Mouse (Mus musculus) left cerebral cortex, adult 9 months (tissue): ENCODE results near the gene Slc6a11.

Source experiments
- DNase-seq, 2 experiments: peaks; one replicate each; pipeline ENCODE4 v3.0.0; 2022; ENCODE audit warnings: low spot score in 2 of 2

Slc6a11 gene

DNA sequence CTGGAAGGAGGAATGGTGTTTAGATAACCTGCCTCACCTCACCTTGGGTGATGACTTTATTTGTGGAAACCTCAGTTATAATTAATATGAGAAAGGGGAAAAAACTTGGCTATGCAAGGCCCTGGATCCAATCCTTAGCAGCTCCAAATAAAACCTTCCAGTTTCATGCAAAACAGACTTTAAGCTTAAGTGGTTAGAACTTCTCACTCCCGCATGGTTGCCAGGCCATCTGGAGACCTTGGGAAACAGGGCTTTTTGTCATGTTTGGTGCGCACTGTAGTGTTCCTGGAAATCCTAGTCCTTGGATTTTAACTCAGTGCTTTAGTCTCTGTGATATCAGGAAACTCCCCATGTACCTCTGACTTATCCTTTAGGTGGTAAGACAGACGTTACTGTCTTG lies 47.1 kb downstream of the Slc6a11 start:
- no peak for DNase-seq

GRCm38 (mm10) chr6:114182366-114183179 lies 51.5 kb downstream of the Slc6a11 start:
- DNase-seq = no peak

GRCm38 (mm10) chr6:114187121-114187520 lies 56.1 kb downstream of the Slc6a11 start:
- DNase-seq = no peak

DNA sequence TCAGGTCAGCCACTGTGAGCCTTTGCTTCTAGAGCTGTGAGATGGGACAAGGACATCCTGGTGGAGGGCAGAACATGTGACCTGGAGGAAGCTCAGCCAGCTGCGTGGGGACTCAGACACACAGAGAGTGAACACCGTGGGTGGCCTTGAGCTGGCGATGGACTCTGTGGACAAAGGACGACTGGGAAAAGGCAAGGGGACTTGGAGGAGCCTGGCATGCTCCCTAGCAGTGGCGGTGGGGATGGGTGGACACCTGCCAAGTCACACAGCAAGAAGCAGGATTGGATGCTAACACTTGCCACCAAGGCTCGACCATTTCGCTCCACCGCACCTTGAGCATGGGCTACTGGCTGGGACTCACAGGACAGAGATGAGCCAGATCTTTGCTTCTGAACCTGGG lies 57.8 kb downstream of the Slc6a11 start:
- no peak for DNase-seq

DNA sequence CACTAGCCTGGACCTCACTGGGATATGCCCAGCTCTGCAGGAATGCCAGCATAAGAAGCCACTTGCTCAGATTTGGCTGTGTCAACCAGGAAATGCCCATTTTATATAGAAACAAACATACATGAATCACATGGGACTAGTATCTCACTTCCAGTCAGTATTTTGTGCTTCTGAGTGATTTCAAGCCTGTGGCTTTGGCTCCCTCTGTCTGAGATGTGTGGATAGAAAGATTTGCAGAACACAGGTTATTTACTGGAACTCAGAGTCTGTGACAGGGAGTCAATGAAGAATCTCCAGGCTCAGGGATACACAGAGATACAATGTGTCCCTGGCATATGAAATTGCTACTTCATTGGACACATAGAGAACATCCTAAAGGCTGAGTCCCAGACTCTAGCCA lies 65.0 kb downstream of the Slc6a11 start:
- no peak for DNase-seq

DNA sequence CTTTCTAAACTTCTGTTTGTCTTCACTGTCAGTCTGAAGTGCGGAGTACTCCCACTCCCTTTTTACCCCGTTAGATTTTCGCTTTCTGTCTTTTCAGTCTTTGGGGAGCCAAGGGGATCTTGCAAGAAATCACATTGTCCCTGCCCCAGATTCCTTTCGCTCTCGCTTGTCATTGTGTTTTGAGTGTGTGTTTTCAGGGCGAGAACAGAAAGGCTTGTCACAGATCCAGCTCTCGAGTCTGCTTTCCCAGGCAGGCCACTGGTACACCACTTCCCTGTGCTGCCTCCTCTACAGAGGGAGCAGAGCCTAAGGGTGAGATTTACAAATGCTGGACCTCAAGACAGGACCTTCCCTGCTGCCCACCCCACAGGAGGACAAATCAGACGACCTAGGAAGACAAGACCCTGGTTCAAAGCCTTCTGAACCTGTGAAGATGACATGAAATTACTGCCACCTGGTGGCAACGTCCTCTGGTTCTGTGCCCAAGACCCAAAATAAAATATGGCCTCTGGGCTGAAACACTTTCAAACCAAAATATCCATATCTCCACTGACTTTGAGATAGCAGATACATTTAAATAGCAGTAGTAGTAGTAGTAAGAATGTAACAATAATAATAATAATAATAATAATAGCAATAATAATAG lies 68.3 kb downstream of the Slc6a11 start:
- DNase-seq = no peak

DNA sequence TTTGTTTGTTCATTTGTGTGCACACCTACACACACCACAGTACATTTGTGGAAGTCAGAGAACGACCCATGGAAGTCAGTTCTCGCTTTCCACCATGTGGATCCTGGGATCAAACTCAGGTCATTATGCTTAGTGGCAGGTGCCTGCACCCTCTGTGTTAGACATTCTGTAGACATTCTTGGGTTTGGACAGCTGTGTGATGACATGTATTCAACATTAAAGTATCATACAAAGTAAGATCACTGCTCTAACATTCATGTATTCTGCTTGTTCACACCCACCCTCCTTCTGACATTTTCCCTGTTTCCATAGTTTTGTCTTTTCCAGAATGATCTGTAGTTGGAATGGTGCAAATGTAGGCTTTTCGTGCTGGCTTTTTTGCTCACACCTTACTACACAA lies 73.5 kb downstream of the Slc6a11 start:
- no peak for DNase-seq

DNA sequence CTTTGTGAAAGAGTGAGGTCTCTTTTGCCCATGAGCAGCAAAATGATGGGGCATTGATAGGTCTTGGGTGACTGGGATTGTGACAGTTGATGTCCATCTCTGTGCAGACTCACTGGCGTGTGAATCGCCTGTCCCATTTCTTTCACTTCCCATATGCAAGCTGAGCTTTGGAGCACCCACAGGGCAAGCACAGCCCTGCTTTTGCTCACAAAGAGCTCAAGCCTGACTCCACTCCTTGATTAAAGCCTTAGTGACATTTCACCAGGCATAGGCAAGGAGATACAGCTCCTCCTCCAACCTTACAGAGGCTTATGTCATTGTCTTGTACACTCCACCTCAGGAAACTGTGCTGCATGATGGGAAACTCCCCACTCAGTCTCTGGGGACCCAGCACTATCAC lies 77.3 kb downstream of the Slc6a11 start:
- no peak for DNase-seq

DNA sequence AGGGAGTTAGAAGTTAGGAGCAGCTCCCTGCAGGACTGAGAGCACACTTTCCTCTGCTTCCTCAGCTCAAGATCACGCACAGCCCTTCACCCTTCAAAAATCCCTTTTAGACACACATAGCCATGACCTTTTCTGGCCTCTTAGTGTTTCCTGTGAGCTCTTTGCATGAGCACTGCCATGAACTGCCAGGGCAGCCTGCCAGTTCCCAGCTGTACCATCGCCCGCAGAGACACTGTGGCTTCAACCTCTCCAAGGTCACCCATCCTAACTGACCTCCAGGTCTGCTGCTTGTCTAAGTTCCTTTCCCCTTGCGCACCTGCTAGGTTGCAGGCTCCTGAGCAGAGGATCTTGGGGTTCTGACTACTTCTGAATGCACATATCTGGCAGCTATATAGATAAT lies 83.4 kb downstream of the Slc6a11 start:
- no peak for DNase-seq

GRCm38 (mm10) chr6:114216741-114217414 lies 85.8 kb downstream of the Slc6a11 start:
- DNase-seq = peak; percentile 60 to 63

GRCm38 (mm10) chr6:114224399-114224798 lies 93.4 kb downstream of the Slc6a11 start:
- peak in 1 of 2 experiments; percentile 59 for DNase-seq

DNA sequence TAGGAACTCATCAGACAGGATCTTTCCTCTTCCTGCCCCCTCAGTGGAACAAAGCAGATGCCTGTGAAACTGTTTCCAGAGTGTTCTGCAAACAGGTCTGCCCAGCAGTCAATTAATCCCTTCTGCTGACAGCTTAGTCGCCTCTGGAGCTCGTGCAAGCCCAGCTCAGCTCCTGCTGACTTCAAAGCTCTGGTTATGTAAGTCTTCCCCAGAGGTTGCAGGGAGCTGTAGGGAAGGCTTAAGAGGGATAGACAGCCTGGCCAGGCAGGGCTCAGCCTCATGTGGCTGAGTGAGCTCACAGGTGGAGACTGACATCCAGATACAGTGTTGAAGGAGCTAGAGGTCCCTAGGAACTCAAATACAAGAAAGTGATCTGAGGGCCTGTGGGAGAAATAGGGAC lies 96.3 kb downstream of the Slc6a11 start:
- no peak for DNase-seq

- DNase-seq = no peak
Measured at GRCm38 (mm10) chr6:114228196-114228595, 97.2 kb downstream of the Slc6a11 start.

GRCm38 (mm10) chr6:114238892-114239644 lies 108.0 kb downstream of the Slc6a11 start:
- no peak for DNase-seq

DNA sequence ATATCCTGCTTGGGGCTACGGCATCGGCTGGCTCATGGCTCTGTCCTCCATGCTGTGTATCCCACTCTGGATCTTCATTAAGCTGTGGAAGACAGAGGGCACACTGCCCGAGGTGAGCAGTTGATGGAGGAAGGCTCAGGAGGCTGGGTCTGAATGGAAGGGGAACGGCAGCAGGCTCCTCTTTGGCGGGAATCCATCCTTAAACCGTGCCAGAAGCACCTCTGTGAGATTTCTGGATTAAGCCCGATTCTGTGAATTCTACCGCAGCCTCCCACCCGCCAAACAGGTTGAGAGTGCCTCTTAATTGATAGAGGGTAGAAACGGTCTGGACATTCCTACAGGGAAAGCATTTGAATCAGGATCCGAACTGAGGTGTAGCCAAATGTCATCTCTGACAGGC lies 114.6 kb downstream of the Slc6a11 start:
- no peak for DNase-seq

DNA sequence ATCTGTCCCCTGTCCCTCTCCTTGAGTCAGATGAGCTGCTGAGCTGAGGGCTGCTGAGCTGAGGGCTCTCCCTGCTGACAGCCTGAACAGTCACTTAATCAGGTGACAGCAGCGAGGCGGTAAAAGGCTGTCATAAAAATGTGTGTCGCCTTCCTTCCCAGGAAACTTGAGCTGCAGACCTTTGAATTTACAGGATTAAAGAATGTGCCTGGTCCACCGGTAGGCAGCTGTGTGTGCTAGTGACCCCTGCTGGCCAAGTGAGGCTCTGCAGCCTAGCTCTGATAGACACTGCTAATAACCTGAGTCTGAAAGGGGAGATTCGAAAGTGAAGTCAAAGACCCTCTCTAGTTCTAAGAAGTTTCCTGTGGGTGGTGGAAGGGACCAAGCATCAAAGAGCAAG lies 119.3 kb downstream of the Slc6a11 start:
- peak; percentile 30 to 84 for DNase-seq

- DNase-seq = peak; percentile 42 to 57
Measured at GRCm38 (mm10) chr6:114254927-114255326, 123.9 kb downstream of the Slc6a11 start.

- DNase-seq = no peak
Measured at GRCm38 (mm10) chr6:114257762-114258361, 126.8 kb downstream of the Slc6a11 start.

GRCm38 (mm10) chr6:114258661-114259193 lies 127.7 kb downstream of the Slc6a11 start:
- DNase-seq = no peak

- no peak for DNase-seq
Measured at GRCm38 (mm10) chr6:114261609-114262008, 130.6 kb downstream of the Slc6a11 start.

DNA sequence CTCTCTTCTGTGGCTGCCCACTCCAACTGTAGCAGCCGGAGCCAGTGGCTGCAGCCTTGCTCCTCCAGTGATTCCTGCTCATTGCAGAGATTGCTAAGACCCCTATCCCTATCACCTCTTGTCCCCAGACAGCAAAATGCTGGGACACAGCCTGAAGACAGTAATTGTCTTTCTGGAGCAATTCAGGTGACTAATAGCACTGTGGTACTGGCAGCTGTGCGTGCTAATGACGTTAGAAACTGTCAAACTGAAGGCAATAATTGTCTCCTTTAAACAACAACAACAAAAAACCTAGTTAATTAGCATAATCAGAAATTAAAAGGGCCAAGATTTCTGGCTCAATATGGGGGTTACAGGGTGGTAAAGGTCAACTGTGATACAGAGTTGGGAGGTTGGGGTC lies 133.0 kb downstream of the Slc6a11 start:
- no peak for DNase-seq
